Mouse (Mus musculus) embryonic facial prominence, embryonic 12.5 days (tissue): ENCODE results near the gene Use1. TPM values are rescaled to one million over a fixed set of nuclear protein-coding genes. Genes with fewer than 3 reads are reported as not detected.

ENCODE experiments used
- ATAC-seq: fragments of 200-750 bp; cut with Nextera tagmentation; 2 replicates; pipeline ENCODE4 v1.8.0; 2017; ENCODE audit not compliant: insufficient number of reproducible peaks, insufficient read depth, low FRiP score, low TSS enrichment
- H3K27ac ChIP-seq: fragments of 300-500 bp; sonication (generic); 2 replicates; pipeline ENCODE4 v1.5.1; 2016; ENCODE audit warnings: mild to moderate bottlenecking
- H3K27me3 ChIP-seq: fragments of 300-500 bp; sonication (generic); 2 replicates; pipeline ENCODE4 v1.6.1; 2016; ENCODE audit warnings: mild to moderate bottlenecking, moderate library complexity
- H3K36me3 ChIP-seq: fragments of 300-500 bp; sonication (generic); 2 replicates; pipeline ENCODE4 v1.6.1; 2016; ENCODE audit warnings: mild to moderate bottlenecking
- H3K4me1 ChIP-seq: fragments of 300-500 bp; sonication (generic); 2 replicates; pipeline ENCODE4 v1.6.1; 2016
- H3K4me2 ChIP-seq: fragments of 300-500 bp; sonication (generic); replicated peaks from 2 replicates; pipeline ENCODE4 v1.6.1; 2016; ENCODE audit warnings: mild to moderate bottlenecking, moderate library complexity
- H3K4me3 ChIP-seq: fragments of 300-500 bp; sonication (generic); 2 replicates; pipeline ENCODE4 v1.5.1; 2016; ENCODE audit warnings: mild to moderate bottlenecking
- H3K9ac ChIP-seq: fragments of 300-500 bp; sonication (generic); 2 replicates; pipeline ENCODE4 v1.6.1; 2016; ENCODE audit warnings: mild to moderate bottlenecking, moderate library complexity
- H3K9me3 ChIP-seq: fragments of 300-500 bp; sonication (generic); 2 replicates; pipeline ENCODE4 v1.6.1; 2016; ENCODE audit warnings: mild to moderate bottlenecking, moderate library complexity
- WGBS: fragments of 180-500 bp; shearing (Covaris S2); methylation state at CpG from one replicate; pipeline ENCODE4 v1.1.7; 2016; 5-methylcytosine and 5-hydroxymethylcytosine counted together
- polyA plus RNA-seq: library from polyadenylated mRNA; unstranded; fragments of >200 nt; fragmentation: Nextera tagmentation; extraction: Ambion mirVana; gene quantifications from 2 replicates; pipeline ENCODE4 v1.2.1, GENCODE M21; 2016

Use1 gene
- polyA plus RNA-seq, 1 experiment from 2014 or later, result 89.2 TPM

- Histone ChIP-seq H3K36me3 (peaks cover 10% of the 10 kb centered on the region), H3K4me3 (peak overlapping the region; percentile 60; the same call in 1 of the 2 replicates), H3K27me3 (no peaks in the 10 kb centered on the region), H3K9ac (peak overlapping the region; percentile 74; the same call in 1 of the 2 replicates), H3K4me2 (peak overlapping the region; percentile 79), H3K27ac (no peak overlapping the region), H3K9me3 (no peaks in the 10 kb centered on the region), H3K4me1 (peaks cover 11% of the 10 kb centered on the region)
- no peak for ATAC-seq
Measured at GRCm38 (mm10) chr8:71368366-71368765, 1.7 kb downstream of the Use1 start.

GRCm38 (mm10) chr8:71369040-71369718 lies 2.5 kb downstream of the Use1 start:
- no peaks in the 10 kb centered on the region for H3K9me3 ChIP-seq
- H3K27me3 ChIP-seq, result no peaks in the 10 kb centered on the region
- no peak for ATAC-seq
- H3K9ac ChIP-seq, result no peak overlapping the region
- H3K4me3 ChIP-seq, result no peak overlapping the region
- 86% methylated on average over 10 of the region's 10 CpGs for WGBS
- no peak overlapping the region for H3K27ac ChIP-seq
- no peak overlapping the region for H3K4me2 ChIP-seq
- peaks cover 11% of the 10 kb centered on the region for H3K4me1 ChIP-seq
- peaks cover 17% of the 10 kb centered on the region for H3K36me3 ChIP-seq

- peak overlapping the region; percentile 71 for H3K4me3 ChIP-seq
- no peaks in the 10 kb centered on the region for H3K27me3 ChIP-seq
- no peak overlapping the region for H3K27ac ChIP-seq
- peaks cover 22% of the 10 kb centered on the region for H3K36me3 ChIP-seq
- ATAC-seq, result no peak
- H3K4me1 ChIP-seq, result peaks cover 16% of the 10 kb centered on the region
- peak overlapping the region; percentile 47 for H3K4me2 ChIP-seq
- H3K9me3 ChIP-seq, result no peaks in the 10 kb centered on the region
- peak overlapping the region; percentile 57 for H3K9ac ChIP-seq
- WGBS, result 22% methylated on average over 5 of the region's 5 CpGs
Measured at GRCm38 (mm10) chr8:71370711-71371235, 4.1 kb downstream of the Use1 start.

GRCm38 (mm10) chr8:71371236-71371848 lies 4.7 kb downstream of the Use1 start, which contains the start of gene Ocel1:
Gene Ocel1, plus strand, starts transcription at chr8:71371298.
- Histone ChIP-seq H3K9ac (peak within 1 kb of the TSS; percentile 57), H3K36me3 (peaks cover 22% of the 10 kb centered on the region), H3K4me3 (peak within 1 kb of the TSS; percentile 71), H3K27me3 (peaks cover 4% of the 10 kb centered on the region; the same call in 1 of the 2 replicates), H3K9me3 (no peaks in the 10 kb centered on the region), H3K27ac (peak within 1 kb of the TSS; percentile 55; the same call in 1 of the 2 replicates), H3K4me1 (peaks cover 20% of the 10 kb centered on the region), H3K4me2 (peak within 1 kb of the TSS; percentile 47)
- WGBS, result under 1% methylated on average over 68 of the region's 68 CpGs
- peak; percentile 78 for ATAC-seq

GRCm38 (mm10) chr8:71372427-71372826 lies 5.8 kb downstream of the Use1 start:
- Histone ChIP-seq H3K4me2 (no peak overlapping the region), H3K9me3 (no peaks in the 10 kb centered on the region), H3K27ac (no peak overlapping the region), H3K36me3 (peaks cover 26% of the 10 kb centered on the region), H3K9ac (no peak overlapping the region), H3K4me1 (peaks cover 20% of the 10 kb centered on the region), H3K27me3 (peaks cover 5% of the 10 kb centered on the region; the same call in 1 of the 2 replicates), H3K4me3 (no peak overlapping the region)
- ATAC-seq, result no peak
- WGBS, result 85% methylated on average over 12 of the region's 12 CpGs

- no peak for ATAC-seq
- 92% methylated on average over 3 of the region's 3 CpGs for WGBS
- no peaks in the 10 kb centered on the region for H3K9me3 ChIP-seq
- H3K27ac ChIP-seq, result no peak overlapping the region
- peaks cover 16% of the 10 kb centered on the region for H3K4me1 ChIP-seq
- H3K4me2 ChIP-seq, result no peak overlapping the region
- H3K27me3 ChIP-seq, result peaks cover 5% of the 10 kb centered on the region; the same call in 1 of the 2 replicates
- peaks cover 32% of the 10 kb centered on the region for H3K36me3 ChIP-seq
- no peak overlapping the region for H3K4me3 ChIP-seq
- no peak overlapping the region for H3K9ac ChIP-seq
Measured at GRCm38 (mm10) chr8:71373000-71373399, 6.4 kb downstream of the Use1 start.

- Histone ChIP-seq H3K4me1 (peaks cover 24% of the 10 kb centered on the region), H3K27ac (no peak overlapping the region), H3K27me3 (peaks cover 5% of the 10 kb centered on the region; the same call in 1 of the 2 replicates), H3K36me3 (peaks cover 28% of the 10 kb centered on the region), H3K4me2 (no peak overlapping the region), H3K4me3 (no peak overlapping the region), H3K9ac (no peak overlapping the region), H3K9me3 (no peaks in the 10 kb centered on the region)
- 74% methylated on average over 17 of the region's 17 CpGs for WGBS
- no peak for ATAC-seq
Measured at GRCm38 (mm10) chr8:71374616-71375206, 8.1 kb downstream of the Use1 start.

GRCm38 (mm10) chr8:71375581-71376422 lies 9.2 kb downstream of the Use1 start:
- Histone ChIP-seq H3K4me3 (peak overlapping the region; percentile 34), H3K9ac (peak overlapping the region; percentile 52), H3K4me1 (peaks cover 29% of the 10 kb centered on the region), H3K36me3 (peaks cover 27% of the 10 kb centered on the region), H3K9me3 (no peaks in the 10 kb centered on the region), H3K27me3 (peaks cover 5% of the 10 kb centered on the region; the same call in 1 of the 2 replicates), H3K27ac (peak overlapping the region; percentile 51; the same call in 1 of the 2 replicates), H3K4me2 (peak overlapping the region; percentile 62)
- ATAC-seq, result no peak
- WGBS, result 4% methylated on average over 67 of the region's 74 CpGs

GRCm38 (mm10) chr8:71376423-71377030 lies 9.9 kb downstream of the Use1 start:
- peak overlapping the region; percentile 51; the same call in 1 of the 2 replicates for H3K27ac ChIP-seq

GRCm38 (mm10) chr8:71379008-71379407 lies 12.4 kb downstream of the Use1 start:
- H3K27ac ChIP-seq, result no peak overlapping the region
- peaks cover 39% of the 10 kb centered on the region for H3K4me1 ChIP-seq
- H3K9me3 ChIP-seq, result no peaks in the 10 kb centered on the region
- H3K9ac ChIP-seq, result 0 out of 2 replicates have a peak overlapping the region, but pooled peaks have one; percentile 81
- peaks cover 5% of the 10 kb centered on the region; the same call in 1 of the 2 replicates for H3K27me3 ChIP-seq
- peaks cover 19% of the 10 kb centered on the region; the same call in 1 of the 2 replicates for H3K36me3 ChIP-seq
- peak overlapping the region; percentile 96 for H3K4me2 ChIP-seq
- H3K4me3 ChIP-seq, result peak overlapping the region; percentile 71
- ATAC-seq, result no peak
- 43% methylated on average over 4 of the region's 4 CpGs for WGBS

More at GRCm38 (mm10) chr8:71376423-71377030, 9.9 kb downstream of the Use1 start:
- no peaks in the 10 kb centered on the region for H3K9me3 ChIP-seq
- peak overlapping the region; percentile 52; the same call in 1 of the 2 replicates for H3K9ac ChIP-seq
- H3K4me1 ChIP-seq, result peaks cover 29% of the 10 kb centered on the region
- 48% methylated on average over 8 of the region's 8 CpGs for WGBS
- peak overlapping the region; percentile 34 for H3K4me3 ChIP-seq
- peaks cover 5% of the 10 kb centered on the region; the same call in 1 of the 2 replicates for H3K27me3 ChIP-seq
- peak overlapping the region; percentile 62 for H3K4me2 ChIP-seq
- no peak for ATAC-seq
- H3K36me3 ChIP-seq, result peaks cover 27% of the 10 kb centered on the region
